Comparison of ENCODE assay signal across 8 mouse cellular contexts in the genomic region with DNA sequence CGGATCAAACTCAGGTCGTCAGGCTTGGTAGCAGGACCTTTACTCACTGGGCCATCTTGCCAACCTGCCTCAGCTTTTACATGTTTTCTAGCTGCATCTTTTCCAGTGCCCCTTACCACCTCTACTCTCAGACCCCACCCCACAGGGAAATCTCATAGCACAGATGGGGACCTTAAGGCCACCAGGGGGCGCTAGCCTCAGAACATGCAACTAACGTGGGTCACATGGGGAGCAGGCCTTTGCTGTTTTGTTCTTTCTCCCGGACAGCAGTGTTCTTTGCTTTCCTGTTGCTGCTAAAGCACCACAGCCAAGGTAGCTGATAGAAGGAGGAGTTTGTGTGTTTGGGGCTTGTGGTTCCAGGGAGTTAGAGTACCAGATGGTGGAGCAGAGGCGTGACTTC. TPM values are rescaled to one million over a fixed set of nuclear protein-coding genes. Genes with fewer than 3 reads are reported as not detected.
DNase-seq lines count a peak whose midpoint lies in the region; ATAC-seq and TF ChIP-seq lines count a peak whose summit lies in the region.

No protein-coding gene starts in this region.

- no peak overlapping the region for H3ac ChIP-seq in C2C12 (ENCODE audit: control insufficient read depth, insufficient read length, low read depth)

- no peaks in the 10 kb centered on the region for H3K27me3 ChIP-seq in intestine, embryonic 14.5 days (replicated peaks; ENCODE audit: control insufficient read depth, insufficient read depth, low read length)
- no peaks in the 10 kb centered on the region for H3K27me3 ChIP-seq in intestine, embryonic 15.5 days (replicated peaks)
- H3K27me3 ChIP-seq in C2C12 (ENCODE audit: control insufficient read depth, insufficient read depth, insufficient read length) = no peaks in the 10 kb centered on the region

- H3K4me3 ChIP-seq in intestine, embryonic 14.5 days (ENCODE audit: low read depth, low read length) = no peak overlapping the region
- H3K4me3 ChIP-seq in intestine, embryonic 15.5 days (replicated peaks) = no peak overlapping the region
- H3K4me3 ChIP-seq in C2C12 (ENCODE audit: insufficient read depth, poor library complexity, severe bottlenecking) = no peak overlapping the region
- no peak overlapping the region for H3K4me3 ChIP-seq in cortical plate, adult 2 months (ENCODE audit: insufficient read depth, low read length)

- H3K9ac ChIP-seq in intestine, embryonic 14.5 days (ENCODE audit: low read length) = no peak overlapping the region
- no peak overlapping the region for H3K9ac ChIP-seq in intestine, embryonic 15.5 days

- no peak for TF ChIP-seq POLR2A in cortical plate, adult 2 months (IDR thresholded peaks at IDR 0.05; ENCODE audit: extremely low read depth, insufficient read depth, low read length)

- no peaks in the 10 kb centered on the region for H3K79me2 ChIP-seq in C2C12 (ENCODE audit: control insufficient read depth, insufficient read depth)

- H3K4me1 ChIP-seq in intestine, embryonic 14.5 days (replicated peaks; ENCODE audit: control insufficient read depth, insufficient read depth, low read length) = no peaks in the 10 kb centered on the region; the same call in 1 of the 2 replicates
- H3K4me1 ChIP-seq in intestine, embryonic 15.5 days (replicated peaks) = no peaks in the 10 kb centered on the region
- H3K4me1 ChIP-seq in cortical plate, adult 2 months (ENCODE audit: control insufficient read depth, insufficient read depth, low read length) = no peaks in the 10 kb centered on the region

- no peaks in the 10 kb centered on the region for H3K9me3 ChIP-seq in intestine, embryonic 14.5 days (ENCODE audit: control insufficient read depth, low read length)
- H3K9me3 ChIP-seq in intestine, embryonic 15.5 days = no peaks in the 10 kb centered on the region

- WGBS in intestine, embryonic 14.5 days = 54% methylated on average over 6 of the region's 6 CpGs
- 53% methylated on average over 6 of the region's 6 CpGs for WGBS in intestine, embryonic 15.5 days

- peaks cover 5% of the 10 kb centered on the region; the same call in 1 of the 2 replicates for H3K36me3 ChIP-seq in intestine, embryonic 14.5 days (ENCODE audit: control insufficient read depth, insufficient read depth, low read length)
- no peaks in the 10 kb centered on the region for H3K36me3 ChIP-seq in intestine, embryonic 15.5 days
- H3K36me3 ChIP-seq in C2C12 (ENCODE audit: control insufficient read depth, insufficient read depth) = peaks cover 37% of the 10 kb centered on the region

- no peaks in the 10 kb centered on the region for H3K79me3 ChIP-seq in C2C12 (ENCODE audit: low read depth)

- H3K4me2 ChIP-seq in intestine, embryonic 14.5 days (ENCODE audit: low read length) = no peak overlapping the region
- no peak overlapping the region for H3K4me2 ChIP-seq in intestine, embryonic 15.5 days (replicated peaks)

- DNase-seq in intestine, embryonic 14.5 days (ENCODE audit: low spot score) = peak; percentile 60
- DNase-seq in WW6 (ENCODE audit: low read depth, low spot score) = peak; percentile 58
- peak; percentile 51 to 67 for DNase-seq in kidney, postnatal 25 days
- peak; percentile 84 for DNase-seq in naive thymus-derived CD4-positive, alpha-beta T cell, adult 2 months (ENCODE audit: low read depth)
- peak; percentile 76 for DNase-seq in thymus, postnatal 25 days

- ATAC-seq in intestine, embryonic 14.5 days (replicated peaks; ENCODE audit: low FRiP score, low TSS enrichment, low read depth) = no peak
- no peak for ATAC-seq in intestine, embryonic 15.5 days

- H3K27ac ChIP-seq in intestine, embryonic 14.5 days (ENCODE audit: low read depth) = no peak overlapping the region
- no peak overlapping the region for H3K27ac ChIP-seq in intestine, embryonic 15.5 days
- no peak overlapping the region for H3K27ac ChIP-seq in cortical plate, adult 2 months (ENCODE audit: insufficient read depth, low read length)

- TF ChIP-seq CTCF in C2C12 (IDR thresholded peaks at IDR 0.05; ENCODE audit: control insufficient read depth, insufficient read depth, insufficient read length) = peak; percentile 53
- TF ChIP-seq CTCF in cortical plate, adult 2 months (IDR thresholded peaks at IDR 0.05; ENCODE audit: extremely low read depth, insufficient read depth, low read length) = peak; percentile 35; the same call in 1 of the 2 replicates

TF ChIP-seq in C2C12, 6 proteins besides CTCF, POLR2A, EP300 and RAD21:
- TF ChIP-seq FOSL1 (IDR thresholded peaks at IDR 0.05; ENCODE audit: insufficient read depth, low read length, poor library complexity, severe bottlenecking) (no peak), USF1 (IDR thresholded peaks at IDR 0.05; ENCODE audit: low read depth) (peak; percentile 68)

RNA-seq across cellular contexts. Expression of a gene that starts 23.3 kb away (rescaled TPM):
- polyA plus RNA-seq in intestine, embryonic 14.5 days (2014; fragmentation: Nextera tagmentation; extraction: Ambion mirVana) = 4.3 and 4.7 TPM in 2 replicates
- polyA plus RNA-seq in intestine, embryonic 15.5 days (2015; fragmentation: Nextera tagmentation; extraction: Ambion mirVana) = 4.6 and 5.1 TPM in 2 replicates
- polyA plus RNA-seq in C2C12 (2012; fragmentation: generic; extraction: Trizol) = 4.6 TPM
- polyA plus RNA-seq in cortical plate, adult 2 months (2012; rRNA removed) = 4.3 and 5.3 TPM in 2 replicates

RNA-seq across cellular contexts. Expression of a gene that starts 23.5 kb away (rescaled TPM):
- polyA plus RNA-seq in intestine, embryonic 14.5 days (2014; fragmentation: Nextera tagmentation; extraction: Ambion mirVana) = 8.8 and 10.3 TPM in 2 replicates
- polyA plus RNA-seq in intestine, embryonic 15.5 days (2015; fragmentation: Nextera tagmentation; extraction: Ambion mirVana) = 6.3 and 7.1 TPM in 2 replicates
- 2.5 TPM for polyA plus RNA-seq in C2C12 (2012; fragmentation: generic; extraction: Trizol)
- 2.1 and 2.2 TPM in 2 replicates for polyA plus RNA-seq in cortical plate, adult 2 months (2012; rRNA removed)
